Mouse (Mus musculus) urinary bladder, adult 2 months (tissue): Measurements from ENCODE around the gene Txn1. TPM values are rescaled to one million over a fixed set of nuclear protein-coding genes. Genes with fewer than 3 reads are reported as not detected.

ENCODE experiments used
- DNase-seq: peaks from one replicate; pipeline ENCODE4 v3.0.0; 2022; ENCODE audit warnings: low spot score
- polyA plus RNA-seq: library from polyadenylated mRNA; depleted of rRNA; stranded (reverse); fragments of >200 nt; gene quantifications from 2 replicates; pipeline ENCODE4 v1.2.3, GENCODE M21; 2012; rRNA removed

Txn1 gene
- polyA plus RNA-seq, 1 experiment: 294 TPM

- DNase-seq: no peak
These were observed 55.0 kb downstream of the Txn1 start for GRCm38 (mm10) chr4:57901210-57901609.

GRCm38 (mm10) chr4:57896631-57897030, 59.6 kb downstream of the Txn1 start:
- DNase-seq: no peak

- no peak for DNase-seq
These were observed 60.3 kb downstream of the Txn1 start for GRCm38 (mm10) chr4:57895902-57896301.

- DNase-seq: no peak
These were observed 61.1 kb downstream of the Txn1 start for GRCm38 (mm10) chr4:57895140-57895539.

Other genes starting within 250 kb of the Txn1 start
- 37.8 and 49.2 TPM in 2 replicates for gene Akap2, start 238.8 kb downstream of the Txn1 start, polyA plus RNA-seq
- gene D630039A03Rik, start 40.1 kb downstream of the Txn1 start, polyA plus RNA-seq: 3.9 and 4.3 TPM in 2 replicates
- gene Txndc8, start 52.7 kb upstream of the Txn1 start, polyA plus RNA-seq: not detected in 2 replicates